Comparison of ENCODE assay signal across 15 mouse cellular contexts in the genomic region with DNA sequence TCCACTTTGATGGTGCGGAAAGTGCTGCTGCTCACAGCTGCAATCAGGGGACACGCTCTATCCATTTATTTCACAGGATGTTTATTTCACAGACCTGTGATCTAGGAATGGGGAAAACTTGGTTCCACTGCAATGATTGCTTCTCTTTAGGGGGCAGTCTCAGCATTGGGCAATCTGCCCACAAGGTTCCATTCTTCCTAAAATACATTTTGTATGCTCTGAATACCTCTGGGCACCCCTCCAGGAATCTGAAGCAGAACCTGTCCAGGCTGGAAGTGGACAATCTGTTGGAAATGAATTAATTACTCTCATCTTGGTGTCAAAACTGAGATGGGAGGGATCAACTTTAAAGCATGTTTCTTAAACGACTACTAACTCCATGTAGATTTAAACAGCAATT.
DNase-seq lines count a peak whose midpoint lies in the region.
"Had no signal": no experiment of that assay in that cellular context is flagged by ENCODE, and none has a peak within 500 bp of the region (broad histone marks: within the 10 kb centered on the region; RNA-seq: fewer than 3 reads in every experiment).

No protein-coding gene starts in this region.

- no peaks in the 10 kb centered on the region for H3K4me1 ChIP-seq in heart, embryonic 10.5 days
- H3K4me1 ChIP-seq: hindbrain, embryonic 12.5 days; megakaryocyte, embryonic 14.5 days had no signal

- H3K4me3 ChIP-seq in heart, embryonic 10.5 days = no peak overlapping the region
- H3K4me3 ChIP-seq: forebrain, embryonic 13.5 days; hindbrain, embryonic 12.5 days; megakaryocyte, embryonic 14.5 days; myocyte had no signal

- H3K36me3 ChIP-seq in heart, embryonic 10.5 days = no peaks in the 10 kb centered on the region
- H3K36me3 ChIP-seq: hindbrain, embryonic 12.5 days had no signal

- no peaks in the 10 kb centered on the region for H3K9me3 ChIP-seq in heart, embryonic 10.5 days
- H3K9me3 ChIP-seq: forebrain, embryonic 13.5 days; hindbrain, embryonic 12.5 days had no signal

- H3K27me3 ChIP-seq in heart, embryonic 10.5 days (ENCODE audit: insufficient read depth, poor library complexity, severe bottlenecking) = no peaks in the 10 kb centered on the region
- H3K27me3 ChIP-seq: forebrain, embryonic 13.5 days; hindbrain, embryonic 12.5 days; megakaryocyte, embryonic 14.5 days had no signal

- WGBS in heart, embryonic 10.5 days = 86% methylated on average over 3 of the region's 3 CpGs

- H3K27ac ChIP-seq in heart, embryonic 10.5 days = no peak overlapping the region
- H3K27ac ChIP-seq: forebrain, embryonic 13.5 days; hindbrain, embryonic 12.5 days; stomach, postnatal 0 days had no signal

- DNase-seq in heart, adult 18-20 months = peak; percentile 20 to 31
- no peak for DNase-seq in heart, embryonic 10.5 days (ENCODE audit: low spot score)
- DNase-seq in kidney, postnatal 10 days = peak; percentile 34
- no peak for DNase-seq in kidney, adult 18-20 months
- peak; percentile 36 for DNase-seq in Muller cell, postnatal 12 days (ENCODE audit: inconsistent ontology term)
- DNase-seq in NIH3T3 (ENCODE audit: low read depth) = peak; percentile 6
- no peak for DNase-seq in yolk sac, embryonic 10.5 days (ENCODE audit: low spot score)
- DNase-seq: adrenal gland, postnatal 14 days; spleen, adult 18-20 months; thymus, postnatal 25 days had no signal

Comparison
In these comparisons a context has a peak if more than half of its experiments do, and no peak if none do; other contexts are left out.
1. DNase-seq: peak in heart, adult 18-20 months (2 of 2), kidney, postnatal 10 days (single experiment), Muller cell, postnatal 12 days (single experiment) and NIH3T3 (single experiment); none in heart, embryonic 10.5 days (single experiment), kidney, adult 18-20 months (single experiment) and yolk sac, embryonic 10.5 days (single experiment).